Mouse (Mus musculus): ENCODE measurements at regions not wholly inside any gene's neighbourhood (a gene's known extent, or its start where the extent isn't known, plus 50 kb on each side); places are given as distances from the start of the nearest gene placed in this dataset.

- no peak for DNase-seq (ENCODE audit: low spot score in 2 of 2)
Observed at GRCm38 (mm10) chr4:106042456-106042855, 252.8 kb downstream of the Gm12728 start.

GRCm38 (mm10) chr4:106043661-106044060 is 254.0 kb downstream of the Gm12728 start:
- DNase-seq (ENCODE audit: low spot score in 2 of 2), result no peak

- DNase-seq (ENCODE audit: low spot score in 2 of 2), result no peak
Observed at GRCm38 (mm10) chr4:106048053-106048452, 258.4 kb downstream of the Gm12728 start.

- no peak for DNase-seq (ENCODE audit: low spot score in 2 of 2)
Observed at GRCm38 (mm10) chr4:106048797-106049196, 259.1 kb downstream of the Gm12728 start.

GRCm38 (mm10) chr4:106049880-106050279 is 260.2 kb downstream of the Gm12728 start:
- no peak for DNase-seq (ENCODE audit: low spot score in 2 of 2)

- DNase-seq (ENCODE audit: low spot score in 2 of 2), result no peak
Observed at GRCm38 (mm10) chr4:106050297-106050696, 260.6 kb downstream of the Gm12728 start.

GRCm38 (mm10) chr4:106053496-106053895 is 262.5 kb upstream of the Usp24 start:
- DNase-seq (ENCODE audit: low spot score in 2 of 2), result no peak

- DNase-seq (ENCODE audit: low spot score in 2 of 2), result no peak
Observed at GRCm38 (mm10) chr4:106054324-106054723, 261.7 kb upstream of the Usp24 start.

GRCm38 (mm10) chr4:106062651-106063050 is 253.4 kb upstream of the Usp24 start:
- no peak for DNase-seq (ENCODE audit: low spot score in 2 of 2)

- DNase-seq (ENCODE audit: low spot score in 2 of 2), result no peak
Observed at GRCm38 (mm10) chr4:106063851-106064382, 252.1 kb upstream of the Usp24 start.

- DNase-seq (ENCODE audit: low spot score in 2 of 2), result no peak
Observed at GRCm38 (mm10) chr4:106067023-106067422, 249.0 kb upstream of the Usp24 start.

- DNase-seq (ENCODE audit: low spot score in 2 of 2), result no peak
Observed at GRCm38 (mm10) chr4:106083546-106083945, 232.5 kb upstream of the Usp24 start.

- DNase-seq (ENCODE audit: low spot score in 2 of 2), result no peak
Observed at GRCm38 (mm10) chr4:106091927-106092675, 223.9 kb upstream of the Usp24 start.

- no peak for DNase-seq (ENCODE audit: low spot score in 2 of 2)
Observed at GRCm38 (mm10) chr4:106092676-106093070, 223.3 kb upstream of the Usp24 start.

- no peak for DNase-seq (ENCODE audit: low spot score in 2 of 2)
Observed at GRCm38 (mm10) chr4:106093252-106093651, 222.8 kb upstream of the Usp24 start.

GRCm38 (mm10) chr4:106094882-106095556 is 221.0 kb upstream of the Usp24 start:
- DNase-seq (ENCODE audit: low spot score in 2 of 2), result no peak

- DNase-seq (ENCODE audit: low spot score in 2 of 2), result no peak
Observed at GRCm38 (mm10) chr4:106096130-106096529, 219.9 kb upstream of the Usp24 start.

- no peak for DNase-seq (ENCODE audit: low spot score in 2 of 2)
Observed at GRCm38 (mm10) chr4:106097846-106098245, 218.2 kb upstream of the Usp24 start.

GRCm38 (mm10) chr4:106100211-106101025 is 215.6 kb upstream of the Usp24 start:
- DNase-seq (ENCODE audit: low spot score in 2 of 2), result no peak

GRCm38 (mm10) chr4:106101904-106102303 is 214.1 kb upstream of the Usp24 start:
- DNase-seq (ENCODE audit: low spot score in 2 of 2), result no peak

- no peak for DNase-seq (ENCODE audit: low spot score in 2 of 2)
Observed at GRCm38 (mm10) chr4:106102451-106102977, 213.5 kb upstream of the Usp24 start.
